Mouse (Mus musculus): Measurements from ENCODE around the gene Cox5b. TPM values are rescaled to one million over a fixed set of nuclear protein-coding genes. Genes with fewer than 3 reads are reported as not detected.
A peak's percentile ranks its signal among the peaks of the same experiment; 100 is the strongest.

Cox5b gene
- polyA plus RNA-seq, 2 experiments: 342 to 588 TPM

DNA sequence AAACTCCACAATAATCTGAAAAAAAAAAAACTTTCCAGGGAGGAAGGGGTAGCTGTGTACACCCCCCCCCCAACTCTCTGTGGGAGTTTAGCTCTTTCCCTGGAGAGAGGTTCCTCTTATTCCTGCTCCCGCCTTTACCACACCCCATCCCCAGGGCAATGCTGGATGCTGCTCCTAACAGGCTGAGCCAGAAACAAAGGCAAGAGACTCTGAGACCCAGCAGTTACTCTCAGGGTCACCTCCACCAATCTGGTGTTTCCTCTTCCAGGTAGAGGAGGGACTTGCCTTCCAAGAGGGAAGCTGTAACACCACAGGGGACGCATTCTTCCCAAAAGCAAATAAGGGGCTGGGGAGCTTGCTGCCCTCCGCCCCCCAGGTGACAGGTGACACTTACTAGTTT lies 16.5 kb downstream of the Cox5b start:
- Histone ChIP-seq H3K36me3 (ENCODE audit: control insufficient read depth, insufficient read depth, low read length) (peaks cover 47% of the 10 kb centered on the region), H3K4me1 (ENCODE audit: control insufficient read depth, insufficient read depth, low read length) (peaks cover 12% of the 10 kb centered on the region), H3K9ac (ENCODE audit: low read depth, low read length, severe bottlenecking) (no peak overlapping the region), H3K27me3 (ENCODE audit: control insufficient read depth, insufficient read depth, low read length) (no peaks in the 10 kb centered on the region), H3K27ac (replicated peaks; ENCODE audit: low read depth, low read length) (no peak overlapping the region), H3K4me3 (replicated peaks; ENCODE audit: low read length) (no peak overlapping the region), H3K4me2 (replicated peaks; ENCODE audit: low read depth, low read length, severe bottlenecking) (no peak overlapping the region), H3K9me3 (ENCODE audit: control insufficient read depth, low read length) (no peaks in the 10 kb centered on the region)
- WGBS: 74% methylated on average over 3 of the region's 3 CpGs
- DNase-seq (ENCODE audit: low spot score): no peak
- no peak for TF ChIP-seq POLR2A (IDR thresholded peaks at IDR 0.05; ENCODE audit: borderline replicate concordance, extremely low read depth, insufficient read depth, insufficient read length)
- no peak for ATAC-seq (ENCODE audit: low FRiP score, low read depth)

DNA sequence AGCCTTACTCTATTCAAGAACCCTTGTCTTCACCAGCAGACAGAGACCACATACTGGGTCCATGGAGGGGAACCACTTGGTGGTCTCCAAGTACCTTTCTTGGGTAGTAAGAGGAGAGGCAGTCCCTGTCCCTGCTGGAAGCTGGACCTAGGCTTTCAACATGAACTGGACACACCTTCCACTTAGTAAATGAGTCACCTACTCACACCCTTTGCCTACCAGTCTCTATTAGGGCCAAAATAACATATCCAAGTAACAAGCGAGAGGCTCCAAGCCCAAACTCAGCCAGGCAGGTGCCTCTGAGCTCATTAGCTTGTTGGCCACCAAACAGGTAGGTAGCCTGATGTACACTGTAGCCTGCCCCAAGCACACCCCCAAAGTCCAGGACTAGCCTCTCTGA lies 17.4 kb downstream of the Cox5b start:
- WGBS: 81% methylated on average over 1 of the region's 1 CpGs
- Histone ChIP-seq H3K27me3 (ENCODE audit: control insufficient read depth, insufficient read depth, low read length) (no peaks in the 10 kb centered on the region), H3K4me1 (ENCODE audit: control insufficient read depth, insufficient read depth, low read length) (peaks cover 12% of the 10 kb centered on the region), H3K4me2 (replicated peaks; ENCODE audit: low read depth, low read length, severe bottlenecking) (peak overlapping the region; percentile 74), H3K9me3 (ENCODE audit: control insufficient read depth, low read length) (no peaks in the 10 kb centered on the region), H3K36me3 (ENCODE audit: control insufficient read depth, insufficient read depth, low read length) (peaks cover 39% of the 10 kb centered on the region), H3K9ac (ENCODE audit: low read depth, low read length, severe bottlenecking) (peak overlapping the region; percentile 85), H3K4me3 (replicated peaks; ENCODE audit: low read length) (peak overlapping the region; percentile 98), H3K27ac (replicated peaks; ENCODE audit: low read depth, low read length) (no peak overlapping the region)
- DNase-seq (ENCODE audit: low spot score) (no peak), ATAC-seq (ENCODE audit: low FRiP score, low read depth) (no peak)
- TF ChIP-seq POLR2A (IDR thresholded peaks at IDR 0.05; ENCODE audit: borderline replicate concordance, extremely low read depth, insufficient read depth, insufficient read length): no peak

DNA sequence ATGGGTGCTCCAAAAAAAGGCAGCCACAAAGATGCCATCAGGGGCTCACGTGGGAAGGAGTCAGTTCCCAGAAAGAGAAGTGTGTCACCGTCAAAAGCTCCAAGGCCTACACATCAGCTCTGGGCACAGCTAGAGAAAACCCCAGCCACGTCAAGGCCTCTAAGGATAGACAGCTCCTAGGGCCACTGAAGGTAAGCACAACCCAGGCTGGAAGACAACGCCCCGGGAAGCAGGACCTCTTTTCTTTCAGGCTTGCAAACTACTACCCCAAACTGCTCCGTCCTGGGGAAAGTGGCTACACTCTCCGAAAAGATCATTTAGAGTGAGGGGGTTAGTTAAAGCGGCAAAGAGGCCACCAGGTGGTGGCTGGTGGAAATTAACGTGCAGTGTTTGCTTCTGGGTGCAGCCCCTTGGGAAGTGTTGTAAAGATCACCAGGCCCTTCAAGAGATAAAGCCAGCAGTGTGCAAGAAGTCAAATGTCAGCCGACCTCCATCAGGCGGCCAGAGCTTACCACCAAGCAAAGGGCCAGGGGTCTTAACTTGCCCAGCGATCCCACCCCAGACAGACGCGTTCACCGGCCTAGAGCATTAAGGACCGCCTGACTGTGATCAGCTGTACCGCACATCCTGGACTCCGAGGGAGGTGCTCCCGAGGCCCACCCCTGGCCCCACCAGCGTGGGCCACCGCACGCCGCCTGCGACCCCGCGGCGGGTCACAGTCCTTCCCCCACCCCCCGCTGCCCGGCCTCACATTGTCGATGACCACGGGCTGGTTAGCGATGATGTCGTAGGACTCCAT lies 18.0 kb downstream of the Cox5b start:
- ATAC-seq (ENCODE audit: low FRiP score, low read depth): peak; percentile 73
- peaks cover 12% of the 10 kb centered on the region for H3K4me1 ChIP-seq (ENCODE audit: control insufficient read depth, insufficient read depth, low read length)
- peak overlapping the region; percentile 74 for H3K4me2 ChIP-seq (replicated peaks; ENCODE audit: low read depth, low read length, severe bottlenecking)
- H3K27ac ChIP-seq (replicated peaks; ENCODE audit: low read depth, low read length): peak overlapping the region; percentile 79
- H3K9me3 ChIP-seq (ENCODE audit: control insufficient read depth, low read length): no peaks in the 10 kb centered on the region
- WGBS: under 1% methylated on average over 33 of the region's 33 CpGs
- peak; percentile 46 for DNase-seq (ENCODE audit: low spot score)
- no peak for TF ChIP-seq POLR2A (IDR thresholded peaks at IDR 0.05; ENCODE audit: borderline replicate concordance, extremely low read depth, insufficient read depth, insufficient read length)
- H3K4me3 ChIP-seq (replicated peaks; ENCODE audit: low read length): peak overlapping the region; percentile 98
- H3K27me3 ChIP-seq (ENCODE audit: control insufficient read depth, insufficient read depth, low read length): no peaks in the 10 kb centered on the region
- peak overlapping the region; percentile 85 for H3K9ac ChIP-seq (ENCODE audit: low read depth, low read length, severe bottlenecking)
- H3K36me3 ChIP-seq (ENCODE audit: control insufficient read depth, insufficient read depth, low read length): peaks cover 32% of the 10 kb centered on the region

- peak; percentile 98 for DNase-seq (ENCODE audit: low spot score)
- H3K27ac ChIP-seq (replicated peaks; ENCODE audit: low read depth, low read length): peak within 1 kb of the TSS; percentile 79
- WGBS: under 1% methylated on average over 28 of the region's 29 CpGs
- H3K9me3 ChIP-seq (ENCODE audit: control insufficient read depth, low read length): no peaks in the 10 kb centered on the region
- peaks cover 12% of the 10 kb centered on the region for H3K4me1 ChIP-seq (ENCODE audit: control insufficient read depth, insufficient read depth, low read length)
- H3K9ac ChIP-seq (ENCODE audit: low read depth, low read length, severe bottlenecking): peak within 1 kb of the TSS; percentile 85
- H3K36me3 ChIP-seq (ENCODE audit: control insufficient read depth, insufficient read depth, low read length): peaks cover 26% of the 10 kb centered on the region
- peak; percentile 80; the same call in 1 of the 2 replicates for TF ChIP-seq POLR2A (IDR thresholded peaks at IDR 0.05; ENCODE audit: borderline replicate concordance, extremely low read depth, insufficient read depth, insufficient read length)
- H3K27me3 ChIP-seq (ENCODE audit: control insufficient read depth, insufficient read depth, low read length): no peaks in the 10 kb centered on the region
- peak within 1 kb of the TSS; percentile 74 for H3K4me2 ChIP-seq (replicated peaks; ENCODE audit: low read depth, low read length, severe bottlenecking)
- peak; percentile 98 for ATAC-seq (ENCODE audit: low FRiP score, low read depth)
- H3K4me3 ChIP-seq (replicated peaks; ENCODE audit: low read length): peak within 1 kb of the TSS; percentile 98
These were observed 18.6 kb downstream of the Cox5b start, which contains the start of gene 4933424G06Rik for GRCm38 (mm10) chr1:36709854-36710280. TSS of gene 4933424G06Rik (plus strand) at chr1:36710149.

DNA sequence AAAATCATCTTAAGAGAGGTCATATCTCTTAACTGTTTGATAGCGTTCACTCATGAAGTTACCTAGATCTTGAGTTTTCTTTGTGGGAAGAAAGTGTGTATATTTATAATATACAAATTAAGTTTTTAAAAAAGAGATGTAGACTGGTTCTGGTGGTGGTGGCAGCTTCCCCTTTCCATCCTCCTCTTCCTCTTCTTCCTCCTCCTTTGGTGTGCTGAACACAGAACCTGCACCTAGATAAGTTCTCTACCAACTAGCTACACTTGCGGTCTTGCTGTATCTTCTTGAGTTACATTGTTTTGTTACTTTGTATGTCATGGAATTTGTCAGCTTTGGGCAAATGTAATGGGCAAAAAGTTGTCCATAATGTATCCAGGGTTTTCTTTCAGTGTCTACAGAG lies 19.9 kb downstream of the Cox5b start:
- no peak overlapping the region for H3K9ac ChIP-seq (ENCODE audit: low read depth, low read length, severe bottlenecking)
- H3K27ac ChIP-seq (replicated peaks; ENCODE audit: low read depth, low read length): no peak overlapping the region
- H3K4me1 ChIP-seq (ENCODE audit: control insufficient read depth, insufficient read depth, low read length): peaks cover 12% of the 10 kb centered on the region
- 93% methylated on average over 2 of the region's 2 CpGs for WGBS
- ATAC-seq (ENCODE audit: low FRiP score, low read depth) (no peak), DNase-seq (ENCODE audit: low spot score) (no peak)
- H3K27me3 ChIP-seq (ENCODE audit: control insufficient read depth, insufficient read depth, low read length): no peaks in the 10 kb centered on the region
- H3K4me2 ChIP-seq (replicated peaks; ENCODE audit: low read depth, low read length, severe bottlenecking): no peak overlapping the region
- H3K4me3 ChIP-seq (replicated peaks; ENCODE audit: low read length): no peak overlapping the region
- no peak for TF ChIP-seq POLR2A (IDR thresholded peaks at IDR 0.05; ENCODE audit: borderline replicate concordance, extremely low read depth, insufficient read depth, insufficient read length)
- H3K36me3 ChIP-seq (ENCODE audit: control insufficient read depth, insufficient read depth, low read length): peaks cover 14% of the 10 kb centered on the region
- no peaks in the 10 kb centered on the region for H3K9me3 ChIP-seq (ENCODE audit: control insufficient read depth, low read length)
